27 mouse cellular contexts compared by ENCODE assay signal in the genomic region with DNA sequence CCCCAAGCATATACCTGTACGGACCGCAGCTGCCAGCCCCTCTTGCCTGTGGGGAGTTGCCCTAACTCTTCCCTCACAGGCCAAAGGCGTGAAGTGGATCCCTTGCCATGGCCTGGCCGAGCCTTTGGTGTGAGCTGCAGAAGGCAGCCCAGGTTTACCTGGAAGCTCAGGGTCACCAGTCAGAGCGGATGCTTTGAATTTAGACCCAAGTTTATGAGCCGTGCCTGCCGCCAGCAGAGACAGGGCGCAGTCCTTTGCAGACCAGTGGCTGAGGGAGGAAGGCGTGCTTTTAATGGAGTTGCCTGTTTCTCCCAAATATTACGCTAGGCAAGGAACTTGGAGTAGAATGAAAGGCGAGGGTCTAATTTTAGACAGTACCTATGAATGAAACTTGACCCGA.
A peak's percentile ranks its signal among the peaks of the same experiment; 100 is the strongest.
DNase-seq lines count a peak whose midpoint lies in the region; ATAC-seq lines count a peak whose summit lies in the region.
"Had no signal": no experiment of that assay in that cellular context is flagged by ENCODE, and none has a peak within 500 bp of the region (broad histone marks: within the 10 kb centered on the region; RNA-seq: fewer than 3 reads in every experiment).

No protein-coding gene starts in this region.

- no peak overlapping the region for H3K9ac ChIP-seq in limb, embryonic 11.5 days (ENCODE audit: low read length)
- H3K9ac ChIP-seq: hindbrain, embryonic 14.5 days; liver, postnatal 0 days; neural tube, embryonic 15.5 days had no signal

- H3K36me3 ChIP-seq in limb, embryonic 11.5 days (ENCODE audit: control insufficient read depth, insufficient read depth, low read length), result no peaks in the 10 kb centered on the region
- H3K36me3 ChIP-seq: midbrain, embryonic 10.5 days; neural tube, embryonic 15.5 days had no signal

- H3K4me3 ChIP-seq in limb, embryonic 11.5 days (ENCODE audit: low read depth, low read length), result no peak overlapping the region
- H3K4me3 ChIP-seq: heart, adult 2 months; midbrain, embryonic 10.5 days; neural tube, embryonic 15.5 days had no signal

- no peak overlapping the region for H3K27ac ChIP-seq in limb, embryonic 11.5 days (replicated peaks; ENCODE audit: low read depth, low read length)
- H3K27ac ChIP-seq: heart, adult 2 months; hindbrain, embryonic 14.5 days; midbrain, embryonic 10.5 days; neural tube, embryonic 15.5 days had no signal

- H3K27me3 ChIP-seq in limb, embryonic 11.5 days (ENCODE audit: control insufficient read depth, insufficient read depth, low read length), result no peaks in the 10 kb centered on the region
- H3K27me3 ChIP-seq: neural tube, embryonic 15.5 days had no signal

- DNase-seq in kidney, adult 11 months, result peak; percentile 34
- DNase-seq in kidney, adult 8-10 months, result peak; percentile 24 to 32
- peak; percentile 45 for DNase-seq in kidney, postnatal 10 days
- DNase-seq in limb, embryonic 11.5 days (ENCODE audit: low spot score), result peak; percentile 31
- no peak for DNase-seq in gastrocnemius, adult 18-20 months (ENCODE audit: low spot score)
- DNase-seq in frontal cortex, postnatal 14 days (ENCODE audit: low spot score in 2 of 2), result no peak
- DNase-seq in retina, postnatal 1 day, result no peak
- DNase-seq in left cerebral cortex, adult 11 months (ENCODE audit: low spot score), result no peak
- DNase-seq: adrenal gland, postnatal 10 days; cerebellum, adult 8-10 months; cerebellum, postnatal 36 days; embryo, embryonic 11 days; gastrocnemius, postnatal 36 days; heart, adult 2 months; heart, postnatal 4 days; layer of hippocampus, postnatal 36 days; liver, postnatal 0 days; right cerebral cortex, postnatal 14 days; thymus, postnatal 14 days had no signal

- 0 out of 2 replicates have a peak, but pooled peaks cover 3% of the 10 kb centered on the region for H3K4me1 ChIP-seq in limb, embryonic 11.5 days (ENCODE audit: control insufficient read depth, insufficient read depth, low read length)
- H3K4me1 ChIP-seq: midbrain, embryonic 10.5 days; neural tube, embryonic 15.5 days had no signal

- H3K9me3 ChIP-seq in limb, embryonic 11.5 days (ENCODE audit: control insufficient read depth, low read length), result no peaks in the 10 kb centered on the region
- H3K9me3 ChIP-seq: midbrain, embryonic 10.5 days; neural tube, embryonic 15.5 days had no signal

- ATAC-seq in limb, embryonic 11.5 days (ENCODE audit: insufficient number of reproducible peaks, low FRiP score, low TSS enrichment, low read depth), result peak; percentile 57
- ATAC-seq: activated CD4-positive, CD25-positive, alpha-beta regulatory T cell, adult 4 months; forebrain, embryonic 16.5 days; inflammation-experienced regulatory T-cells, adult 6 months; liver, postnatal 0 days; lung, postnatal 0 days had no signal

- no peak overlapping the region for H3K4me2 ChIP-seq in limb, embryonic 11.5 days (ENCODE audit: low read depth, severe bottlenecking)
- H3K4me2 ChIP-seq: hindbrain, embryonic 14.5 days; liver, embryonic 11.5 days; neural tube, embryonic 15.5 days had no signal

- 53% methylated on average over 12 of the region's 12 CpGs for WGBS in limb, embryonic 11.5 days

Comparison
In these comparisons a context has a peak if more than half of its experiments do, and no peak if none do; other contexts are left out.
1. DNase-seq: peak in kidney, adult 11 months (single experiment), kidney, adult 8-10 months (2 of 2), kidney, postnatal 10 days (single experiment) and limb, embryonic 11.5 days (single experiment); none in gastrocnemius, adult 18-20 months (single experiment), frontal cortex, postnatal 14 days (0 of 2), retina, postnatal 1 day (single experiment) and left cerebral cortex, adult 11 months (single experiment).